Mouse (Mus musculus) intestine, postnatal 0 days (tissue): ENCODE results near the gene Grip2. TPM values are rescaled to one million over a fixed set of nuclear protein-coding genes. Genes with fewer than 3 reads are reported as not detected.

ENCODE experiments used
- ATAC-seq: fragments of 200-750 bp; cut with Nextera tagmentation; 2 replicates; pipeline ENCODE4 v1.8.0; 2017; ENCODE audit warnings: mild to moderate bottlenecking, moderate TSS enrichment, moderate library complexity
- H3K27ac ChIP-seq: fragments of 300-500 bp; sonication (generic); 2 replicates; pipeline ENCODE4 v1.5.1; 2014; ENCODE audit warnings: mild to moderate bottlenecking, low read depth, low read length, moderate library complexity
- H3K27me3 ChIP-seq: fragments of 300-500 bp; sonication (generic); replicated peaks from 2 replicates; pipeline ENCODE4 v1.6.1; 2014; ENCODE audit warnings: low read length, mixed read lengths; ENCODE audit not compliant: control insufficient read depth, insufficient read depth
- H3K36me3 ChIP-seq: fragments of 300-500 bp; sonication (generic); 2 replicates; pipeline ENCODE4 v1.6.1; 2014; ENCODE audit warnings: mild to moderate bottlenecking, moderate library complexity; ENCODE audit not compliant: control insufficient read depth, insufficient read depth
- H3K4me1 ChIP-seq: fragments of 300-500 bp; sonication (generic); replicated peaks from 2 replicates; pipeline ENCODE4 v1.6.1; 2014; ENCODE audit warnings: antibody characterized with exemption, low read length, mixed read lengths; ENCODE audit not compliant: control insufficient read depth, insufficient read depth
- H3K4me2 ChIP-seq: fragments of 300-500 bp; sonication (generic); replicated peaks from 2 replicates; pipeline ENCODE4 v1.6.1; 2014; ENCODE audit warnings: low read depth, mild to moderate bottlenecking, moderate library complexity
- H3K4me3 ChIP-seq: fragments of 300-500 bp; sonication (generic); 2 replicates; pipeline ENCODE4 v1.5.1; 2014; ENCODE audit warnings: low read depth, low read length
- H3K9ac ChIP-seq: fragments of 300-500 bp; sonication (generic); 2 replicates; pipeline ENCODE4 v1.6.1; 2014; ENCODE audit warnings: mild to moderate bottlenecking, low read depth, low read length
- H3K9me3 ChIP-seq: fragments of 300-500 bp; sonication (generic); 2 replicates; pipeline ENCODE4 v1.6.1; 2016; ENCODE audit warnings: mixed run types; ENCODE audit not compliant: control insufficient read depth
- CTCF ChIP-seq: sonication (generic); IDR thresholded peaks from 2 replicates; pipeline ENCODE4 v1.5.1; 2016; ENCODE audit warnings: low read depth, mild to moderate bottlenecking, control low read depth, antibody characterized with exemption, moderate library complexity
- WGBS: fragments of 180-500 bp; shearing (Covaris S2); extraction: QIAGEN DNeasy Blood & Tissue Kit; methylation state at CpG from one replicate; pipeline ENCODE4 v1.1.7; 2014; 5-methylcytosine and 5-hydroxymethylcytosine counted together
- polyA plus RNA-seq: library from polyadenylated mRNA; unstranded; fragments of >200 nt; fragmentation: Nextera tagmentation; extraction: Ambion mirVana; gene quantifications from 2 replicates; pipeline ENCODE4 v1.2.1, GENCODE M21; 2015

The Grip2 gene
- polyA plus RNA-seq, 1 experiment from 2014 or later: 0.22 TPM

- H3K9me3 ChIP-seq: no peaks in the 10 kb centered on the region
- H3K27ac ChIP-seq: peak overlapping the region; percentile 64
- WGBS: 46% methylated on average over 6 of the region's 6 CpGs
- H3K4me3 ChIP-seq: no peak overlapping the region
- no peak overlapping the region for H3K4me2 ChIP-seq
- peak; percentile 51; the same call in 1 of the 2 replicates for ATAC-seq
- no peak overlapping the region for H3K9ac ChIP-seq
- peaks cover 8% of the 10 kb centered on the region for H3K4me1 ChIP-seq
- peaks cover 82% of the 10 kb centered on the region for H3K36me3 ChIP-seq
- H3K27me3 ChIP-seq: no peaks in the 10 kb centered on the region
- no peak for TF ChIP-seq CTCF
Observed at GRCm38 (mm10) chr6:91728939-91729619, 98.0 kb downstream of the Grip2 start.

- no peak overlapping the region for H3K4me2 ChIP-seq
- H3K4me1 ChIP-seq: peaks cover 8% of the 10 kb centered on the region
- H3K36me3 ChIP-seq: peaks cover 84% of the 10 kb centered on the region
- no peak overlapping the region for H3K4me3 ChIP-seq
- 33% methylated on average over 1 of the region's 1 CpGs for WGBS
- ATAC-seq: no peak
- H3K9me3 ChIP-seq: no peaks in the 10 kb centered on the region
- no peak for TF ChIP-seq CTCF
- 0 out of 2 replicates have a peak overlapping the region, but pooled peaks have one; percentile 28 for H3K27ac ChIP-seq
- H3K27me3 ChIP-seq: no peaks in the 10 kb centered on the region
- H3K9ac ChIP-seq: peak overlapping the region; percentile 1; the same call in 1 of the 2 replicates
Observed at GRCm38 (mm10) chr6:91727361-91727760, 99.7 kb downstream of the Grip2 start.

- Histone ChIP-seq H3K4me3 (no peak overlapping the region), H3K4me1 (no peaks in the 10 kb centered on the region), H3K27me3 (no peaks in the 10 kb centered on the region), H3K36me3 (peaks cover 59% of the 10 kb centered on the region), H3K9ac (no peak overlapping the region), H3K27ac (no peak overlapping the region), H3K9me3 (no peaks in the 10 kb centered on the region), H3K4me2 (no peak overlapping the region)
- no peak for ATAC-seq
- TF ChIP-seq CTCF: no peak
- 68% methylated on average over 12 of the region's 12 CpGs for WGBS
Observed at GRCm38 (mm10) chr6:91721215-91721701, 105.8 kb downstream of the Grip2 start.

GRCm38 (mm10) chr6:91720588-91721214 lies 106.3 kb downstream of the Grip2 start:
- H3K4me3 ChIP-seq: no peak overlapping the region

GRCm38 (mm10) chr6:91719865-91720533 lies 107.1 kb downstream of the Grip2 start:
- no peak for TF ChIP-seq CTCF
- ATAC-seq: no peak
- Histone ChIP-seq H3K4me1 (no peaks in the 10 kb centered on the region; the same call in 1 of the 2 replicates), H3K4me3 (no peak overlapping the region), H3K36me3 (peaks cover 50% of the 10 kb centered on the region), H3K9me3 (no peaks in the 10 kb centered on the region), H3K27me3 (no peaks in the 10 kb centered on the region), H3K4me2 (no peak overlapping the region), H3K9ac (no peak overlapping the region), H3K27ac (no peak overlapping the region)
- 29% methylated on average over 9 of the region's 9 CpGs for WGBS

More at GRCm38 (mm10) chr6:91720588-91721214, 106.3 kb downstream of the Grip2 start:
- no peak overlapping the region for H3K4me2 ChIP-seq
- H3K9ac ChIP-seq: no peak overlapping the region
- WGBS: 69% methylated on average over 4 of the region's 4 CpGs
- no peak overlapping the region for H3K27ac ChIP-seq
- peaks cover 53% of the 10 kb centered on the region for H3K36me3 ChIP-seq
- no peaks in the 10 kb centered on the region for H3K4me1 ChIP-seq
- no peaks in the 10 kb centered on the region for H3K9me3 ChIP-seq
- H3K27me3 ChIP-seq: no peaks in the 10 kb centered on the region
- TF ChIP-seq CTCF: no peak
- no peak for ATAC-seq
